Mouse (Mus musculus): ENCODE data around the gene Ndufv1.

DNA sequence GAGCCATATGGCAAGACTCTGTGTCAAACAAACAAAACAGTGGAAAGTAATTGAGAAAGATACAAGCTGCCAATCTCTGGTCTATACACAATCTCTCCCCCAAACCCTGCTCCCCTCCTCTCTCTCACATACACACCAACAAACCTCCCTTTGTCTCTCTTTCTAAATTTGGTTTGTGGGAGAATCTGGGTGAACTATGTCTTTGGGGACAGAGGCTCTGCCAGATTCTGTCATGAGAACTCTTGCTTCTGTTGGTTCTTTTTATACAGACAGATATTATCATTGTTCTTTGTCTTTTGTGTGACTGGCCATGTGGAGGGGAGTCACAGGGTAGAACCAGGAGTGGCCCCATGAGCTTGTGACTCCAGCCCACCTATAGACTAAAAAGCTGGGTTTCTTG is 15.0 kb upstream of the Ndufv1 start:
- TF ChIP-seq CTCF (IDR thresholded peaks at IDR 0.05; ENCODE audit: low read depth) (no peak), EP300 (IDR thresholded peaks at IDR 0.05; ENCODE audit: low read depth) (no peak)
